Mouse (Mus musculus) midbrain, embryonic 12.5 days (tissue): ENCODE measurements at regions not wholly inside any gene's neighbourhood (a gene's known extent, or its start where the extent isn't known, plus 50 kb on each side); places are given as distances from the start of the nearest gene placed in this dataset.

Source experiments
- ATAC-seq: fragments of 200-750 bp; cut with Nextera tagmentation; 2 replicates; pipeline ENCODE4 v1.8.0; 2017; ENCODE audit warnings: low read depth, moderate TSS enrichment, moderate library complexity; ENCODE audit not compliant: low FRiP score
- H3K27ac ChIP-seq: fragments of 300-500 bp; sonication (generic); replicated peaks from 2 replicates; pipeline ENCODE4 v1.5.1; 2016; ENCODE audit warnings: mild to moderate bottlenecking
- H3K27me3 ChIP-seq: fragments of 300-500 bp; sonication (generic); 2 replicates; pipeline ENCODE4 v1.6.1; 2016; ENCODE audit warnings: mild to moderate bottlenecking
- H3K36me3 ChIP-seq: fragments of 300-500 bp; sonication (generic); 2 replicates; pipeline ENCODE4 v1.6.1; 2016
- H3K4me1 ChIP-seq: fragments of 300-500 bp; sonication (generic); 2 replicates; pipeline ENCODE4 v1.6.1; 2016
- H3K4me2 ChIP-seq: fragments of 300-500 bp; sonication (generic); replicated peaks from 2 replicates; pipeline ENCODE4 v1.6.1; 2016; ENCODE audit warnings: mild to moderate bottlenecking, moderate library complexity
- H3K4me3 ChIP-seq: fragments of 300-500 bp; sonication (generic); 2 replicates; pipeline ENCODE4 v1.5.1; 2016; ENCODE audit warnings: mild to moderate bottlenecking
- H3K9ac ChIP-seq: fragments of 300-500 bp; sonication (generic); replicated peaks from 2 replicates; pipeline ENCODE4 v1.6.1; 2016; ENCODE audit warnings: mild to moderate bottlenecking, moderate library complexity
- H3K9me3 ChIP-seq: fragments of 300-500 bp; sonication (generic); 2 replicates; pipeline ENCODE4 v1.6.1; 2016; ENCODE audit warnings: mild to moderate bottlenecking
- WGBS: fragments of 180-500 bp; shearing (Covaris S2); methylation state at CpG from one replicate; pipeline ENCODE4 v1.1.7; 2016; 5-methylcytosine and 5-hydroxymethylcytosine counted together

- H3K27ac ChIP-seq: no peak overlapping the region
- 85% methylated on average over 3 of the region's 3 CpGs for WGBS
- ATAC-seq: no peak
Measured at GRCm38 (mm10) chr19:49880241-49880640, 798.2 kb downstream of the Sorcs1 start.

GRCm38 (mm10) chr19:49860761-49861160 lies 817.7 kb downstream of the Sorcs1 start:
- Histone ChIP-seq H3K27me3 (no peaks in the 10 kb centered on the region), H3K9ac (no peak overlapping the region), H3K4me1 (no peaks in the 10 kb centered on the region), H3K36me3 (no peaks in the 10 kb centered on the region), H3K4me3 (no peak overlapping the region), H3K4me2 (no peak overlapping the region), H3K9me3 (no peaks in the 10 kb centered on the region), H3K27ac (no peak overlapping the region)
- no peak for ATAC-seq
- WGBS: 60% methylated on average over 7 of the region's 7 CpGs

More at GRCm38 (mm10) chr19:49880241-49880640, 798.2 kb downstream of the Sorcs1 start:
- Histone ChIP-seq H3K9ac (no peak overlapping the region), H3K36me3 (no peaks in the 10 kb centered on the region), H3K9me3 (no peaks in the 10 kb centered on the region), H3K27me3 (no peaks in the 10 kb centered on the region), H3K4me1 (no peaks in the 10 kb centered on the region), H3K4me3 (no peak overlapping the region), H3K4me2 (no peak overlapping the region)

GRCm38 (mm10) chr19:49855481-49856035 lies 822.9 kb downstream of the Sorcs1 start:
- no peaks in the 10 kb centered on the region for H3K4me1 ChIP-seq
- no peaks in the 10 kb centered on the region for H3K27me3 ChIP-seq
- no peaks in the 10 kb centered on the region for H3K9me3 ChIP-seq
- no peak overlapping the region for H3K4me2 ChIP-seq
- H3K4me3 ChIP-seq: no peak overlapping the region
- ATAC-seq: no peak
- no peak overlapping the region for H3K9ac ChIP-seq
- no peaks in the 10 kb centered on the region for H3K36me3 ChIP-seq
- WGBS: 52% methylated on average over 9 of the region's 9 CpGs
- no peak overlapping the region for H3K27ac ChIP-seq

- WGBS: 83% methylated on average over 5 of the region's 5 CpGs
- H3K9ac ChIP-seq: no peak overlapping the region
- H3K36me3 ChIP-seq: no peaks in the 10 kb centered on the region
- no peak overlapping the region for H3K4me2 ChIP-seq
- H3K27ac ChIP-seq: no peak overlapping the region
- no peak for ATAC-seq
- no peaks in the 10 kb centered on the region for H3K27me3 ChIP-seq
- H3K4me1 ChIP-seq: no peaks in the 10 kb centered on the region
- no peak overlapping the region for H3K4me3 ChIP-seq
- H3K9me3 ChIP-seq: no peaks in the 10 kb centered on the region
Measured at GRCm38 (mm10) chr19:49841984-49842383, 836.5 kb downstream of the Sorcs1 start.

GRCm38 (mm10) chr19:49839153-49839911 lies 839.1 kb downstream of the Sorcs1 start:
- H3K27me3 ChIP-seq: no peaks in the 10 kb centered on the region
- H3K4me2 ChIP-seq: no peak overlapping the region
- H3K27ac ChIP-seq: no peak overlapping the region
- ATAC-seq: no peak
- no peaks in the 10 kb centered on the region for H3K36me3 ChIP-seq
- no peaks in the 10 kb centered on the region for H3K4me1 ChIP-seq
- WGBS: 61% methylated on average over 2 of the region's 2 CpGs
- no peaks in the 10 kb centered on the region for H3K9me3 ChIP-seq
- no peak overlapping the region for H3K4me3 ChIP-seq
- H3K9ac ChIP-seq: no peak overlapping the region

- H3K4me2 ChIP-seq: no peak overlapping the region
Measured at GRCm38 (mm10) chr19:49830918-49831317, 847.5 kb downstream of the Sorcs1 start.

GRCm38 (mm10) chr19:49805636-49806397 lies 872.6 kb downstream of the Sorcs1 start:
- no peaks in the 10 kb centered on the region for H3K36me3 ChIP-seq
- ATAC-seq: peak; percentile 84
- no peak overlapping the region for H3K9ac ChIP-seq
- H3K27me3 ChIP-seq: no peaks in the 10 kb centered on the region
- H3K4me2 ChIP-seq: no peak overlapping the region
- peak overlapping the region; percentile 49; the same call in 1 of the 2 replicates for H3K27ac ChIP-seq
- no peaks in the 10 kb centered on the region for H3K9me3 ChIP-seq
- 49% methylated on average over 3 of the region's 3 CpGs for WGBS
- no peaks in the 10 kb centered on the region for H3K4me1 ChIP-seq
- no peak overlapping the region for H3K4me3 ChIP-seq

More at GRCm38 (mm10) chr19:49830918-49831317, 847.5 kb downstream of the Sorcs1 start:
- H3K27ac ChIP-seq: 0 out of 2 replicates have a peak overlapping the region, but pooled peaks have one; percentile 8
- WGBS: 67% methylated on average over 6 of the region's 6 CpGs
- no peaks in the 10 kb centered on the region for H3K9me3 ChIP-seq
- no peaks in the 10 kb centered on the region for H3K4me1 ChIP-seq
- no peak overlapping the region for H3K4me3 ChIP-seq
- H3K27me3 ChIP-seq: no peaks in the 10 kb centered on the region
- ATAC-seq: no peak
- no peaks in the 10 kb centered on the region for H3K36me3 ChIP-seq
- no peak overlapping the region for H3K9ac ChIP-seq
